Mouse (Mus musculus) ES-E14 (cell line): ENCODE results near the gene Slc1a4.

Source experiments
- CHD2 ChIP-seq: IDR thresholded peaks from 2 replicates; pipeline ENCODE4 v1.6.1; 2014; ENCODE audit warnings: mild to moderate bottlenecking, low read depth, low read length, inconsistent platforms
- MAFK ChIP-seq: IDR thresholded peaks from 2 replicates; pipeline ENCODE4 v1.6.1; 2014; ENCODE audit warnings: mild to moderate bottlenecking, low read depth, low read length, inconsistent platforms; ENCODE audit not compliant: insufficient read depth
- ZC3H11A ChIP-seq: IDR thresholded peaks from 2 replicates; pipeline ENCODE4 v1.6.1; 2012; ENCODE audit warnings: low read depth, mild to moderate bottlenecking, inconsistent platforms, low read length, borderline replicate concordance

- TF ChIP-seq CHD2 (no peak), ZC3H11A (no peak), MAFK (no peak)
Observed at GRCm38 (mm10) chr11:20299900-20300299, 32.6 kb downstream of the Slc1a4 start.
